Comparison of ENCODE assay signal across 9 mouse cellular contexts in genomic region chr11:32348433-32349283, GRCm38 (mm10). TPM values are rescaled to one million over a fixed set of nuclear protein-coding genes. Genes with fewer than 3 reads are reported as not detected.
DNase-seq lines count a peak whose midpoint lies in the region; ATAC-seq lines count a peak whose summit lies in the region.
"Had no signal": no experiment of that assay in that cellular context is flagged by ENCODE, and none has a peak within 500 bp of the region (broad histone marks: within the 10 kb centered on the region; RNA-seq: fewer than 3 reads in every experiment).

No protein-coding gene starts in this region.

- no peak overlapping the region; the same call in 1 of the 2 replicates for H3K27ac ChIP-seq in liver, embryonic 13.5 days

- H3K27me3 ChIP-seq in liver, embryonic 13.5 days: peaks cover 62% of the 10 kb centered on the region

- H3K9ac ChIP-seq in liver, embryonic 13.5 days: peak overlapping the region; percentile 70

- H3K4me3 ChIP-seq in liver, embryonic 13.5 days (replicated peaks): peak overlapping the region; percentile 65

- H3K4me2 ChIP-seq in liver, embryonic 13.5 days: peak overlapping the region; percentile 78

- peak; percentile 45 for DNase-seq in embryo, embryonic 10.5 days (ENCODE audit: low spot score)
- DNase-seq in embryo, embryonic 10 days (ENCODE audit: low spot score): no peak
- peak; percentile 19 for DNase-seq in urinary bladder, adult 2 months (ENCODE audit: low spot score)
- no peak for DNase-seq in urinary bladder, postnatal 4 days (ENCODE audit: low spot score in 2 of 2)
- DNase-seq in liver, embryonic 13.5 days: no peak
- no peak for DNase-seq in gastrocnemius, adult 18-20 months (ENCODE audit: low spot score)
- DNase-seq in spleen, postnatal 10 days (ENCODE audit: low spot score in 2 of 2): no peak

- no peaks in the 10 kb centered on the region for H3K9me3 ChIP-seq in liver, embryonic 13.5 days (replicated peaks)

- 28% methylated on average over 9 of the region's 9 CpGs for WGBS in liver, embryonic 13.5 days (ENCODE audit: insufficient replicate concordance)

- H3K4me1 ChIP-seq in liver, embryonic 13.5 days (replicated peaks): peaks cover 28% of the 10 kb centered on the region

- no peaks in the 10 kb centered on the region for H3K36me3 ChIP-seq in liver, embryonic 13.5 days

- no peak for ATAC-seq in liver, embryonic 13.5 days (ENCODE audit: low read depth)
- no peak for ATAC-seq in CD4-positive, CD25-positive, alpha-beta regulatory T cell, adult 4 months

RNA-seq across cellular contexts. Expression of gene Sh3pxd2b, which starts 1.0 kb away (rescaled TPM):
- 10.0 and 15.0 TPM in 2 replicates for polyA plus RNA-seq in urinary bladder, adult 2 months (2012; rRNA removed)
- 0.84 and 1.1 TPM in 2 replicates for polyA plus RNA-seq in liver, embryonic 13.5 days (2015; fragmentation: Nextera tagmentation; extraction: Ambion mirVana)
- polyA plus RNA-seq in CD4-positive, CD25-positive, alpha-beta regulatory T cell, adult 4 months (2017; shearing (Covaris generic)): under 1 TPM in 1 of 2 experiments, not detected in 1; 0.28 TPM
- total RNA-seq in gastrocnemius, adult 18-20 months (2021): 1 to 10 TPM; 4.2 to 4.6 TPM

RNA-seq across cellular contexts. Expression of gene Hbq1a, which starts 48.8 kb away (rescaled TPM):
- not detected in 2 replicates for polyA plus RNA-seq in urinary bladder, adult 2 months (2012; rRNA removed)
- polyA plus RNA-seq in liver, embryonic 13.5 days (2015; fragmentation: Nextera tagmentation; extraction: Ambion mirVana): 5.6 and 6.1 TPM in 2 replicates
- not detected for polyA plus RNA-seq in CD4-positive, CD25-positive, alpha-beta regulatory T cell, adult 4 months (2017; shearing (Covaris generic))
- total RNA-seq in gastrocnemius, adult 18-20 months (2021): not detected
- polyA plus RNA-seq: testis, adult 2 months had no signal

RNA-seq across cellular contexts. Expression of gene Hba-a2, which starts 52.4 kb away (rescaled TPM):
- 173 and 196 TPM in 2 replicates for polyA plus RNA-seq in urinary bladder, adult 2 months (2012; rRNA removed)
- 140,141 and 155,581 TPM in 2 replicates for polyA plus RNA-seq in liver, embryonic 13.5 days (2015; fragmentation: Nextera tagmentation; extraction: Ambion mirVana)
- polyA plus RNA-seq in CD4-positive, CD25-positive, alpha-beta regulatory T cell, adult 4 months (2017; shearing (Covaris generic)): 10 to 100 TPM in 1 of 2 experiments, not detected in 1; 13.1 TPM
- total RNA-seq in gastrocnemius, adult 18-20 months (2021): 100 to 1,000 TPM; 266 to 304 TPM

Comparison
In these comparisons a context has a peak if more than half of its experiments do, and no peak if none do; other contexts are left out.
1. DNase-seq: peak in embryo, embryonic 10.5 days (single experiment) and urinary bladder, adult 2 months (single experiment); none in embryo, embryonic 10 days (single experiment), urinary bladder, postnatal 4 days (0 of 2), liver, embryonic 13.5 days (single experiment), gastrocnemius, adult 18-20 months (single experiment) and spleen, postnatal 10 days (0 of 2).
2. RNA of gene Hba-a2, which starts 52.4 kb away (polyA plus RNA-seq): 140,141 to 155,581 TPM in liver, embryonic 13.5 days; 173 to 196 TPM in urinary bladder, adult 2 months and 13.1 TPM in CD4-positive, CD25-positive, alpha-beta regulatory T cell, adult 4 months; every median in the first group is over 100 times any median in the second.